Mouse (Mus musculus) heart, embryonic 14.5 days (tissue): ENCODE measurements around the gene Pgpep1. TPM values are rescaled to one million over a fixed set of nuclear protein-coding genes. Genes with fewer than 3 reads are reported as not detected.

Source experiments
- ATAC-seq: fragments of 200-750 bp; cut with Nextera tagmentation; 2 replicates; pipeline ENCODE4 v1.8.0; 2017; ENCODE audit warnings: low read depth, moderate TSS enrichment; ENCODE audit not compliant: insufficient number of reproducible peaks, insufficient read depth, low FRiP score
- H3K27ac ChIP-seq, 2 experiments: fragments of 200-500 bp in 1 of 2; fragments of 300-500 bp in 1 of 2; sonication (generic) in 1 of 2; replicated peaks in 1 of 2; 2 replicates each; pipeline ENCODE4 v1.5.1; 2012 to 2014; ENCODE audit warnings: low read depth in 2 of 2, low read length in 2 of 2, control low read depth in 1 of 2, mild to moderate bottlenecking in 1 of 2, mixed read lengths in 1 of 2; ENCODE audit not compliant: control insufficient read depth in 1 of 2, insufficient read depth in 1 of 2
- H3K27me3 ChIP-seq: fragments of 300-500 bp; sonication (generic); 2 replicates; pipeline ENCODE4 v1.6.1; 2014; ENCODE audit warnings: mild to moderate bottlenecking, low read length, control low read depth; ENCODE audit not compliant: control insufficient read depth, insufficient read depth
- H3K36me3 ChIP-seq: fragments of 300-500 bp; sonication (generic); 2 replicates; pipeline ENCODE4 v1.6.1; 2014; ENCODE audit warnings: mild to moderate bottlenecking, control low read depth, low read length, mixed read lengths; ENCODE audit not compliant: control insufficient read depth, insufficient read depth
- H3K4me1 ChIP-seq, 2 experiments: fragments of 200-500 bp in 1 of 2; fragments of 300-500 bp in 1 of 2; sonication (generic) in 1 of 2; 2 replicates each; pipeline ENCODE4 v1.6.1; 2012 to 2014; ENCODE audit warnings: low read length in 2 of 2, control low read depth in 1 of 2, mixed read lengths in 1 of 2; ENCODE audit not compliant: control insufficient read depth in 2 of 2, insufficient read depth in 2 of 2
- H3K4me2 ChIP-seq: fragments of 300-500 bp; sonication (generic); 2 replicates; pipeline ENCODE4 v1.6.1; 2014; ENCODE audit warnings: mild to moderate bottlenecking, low read length
- H3K4me3 ChIP-seq, 2 experiments: fragments of 200-500 bp in 1 of 2; fragments of 300-500 bp in 1 of 2; sonication (generic) in 1 of 2; 2 replicates each; pipeline ENCODE4 v1.5.1; 2012 to 2014; ENCODE audit warnings: low read length in 2 of 2, mild to moderate bottlenecking in 2 of 2, control low read depth in 1 of 2, low read depth in 1 of 2, moderate library complexity in 1 of 2; ENCODE audit not compliant: control insufficient read depth in 1 of 2, insufficient read depth in 1 of 2
- H3K9ac ChIP-seq: fragments of 300-500 bp; sonication (generic); 2 replicates; pipeline ENCODE4 v1.6.1; 2014; ENCODE audit warnings: mild to moderate bottlenecking, low read length
- H3K9me3 ChIP-seq: fragments of 300-500 bp; sonication (generic); 2 replicates; pipeline ENCODE4 v1.6.1; 2016; ENCODE audit warnings: low read length, control low read depth; ENCODE audit not compliant: control insufficient read depth
- WGBS: fragments of 180-500 bp; shearing (Covaris S2); extraction: QIAGEN DNeasy Blood & Tissue Kit; methylation state at CpG from one replicate; pipeline ENCODE4 v1.1.7; 2014; 5-methylcytosine and 5-hydroxymethylcytosine counted together
- polyA plus RNA-seq: library from polyadenylated mRNA; unstranded; fragments of >200 nt; fragmentation: Nextera tagmentation; extraction: Ambion mirVana; gene quantifications from 2 replicates; pipeline ENCODE4 v1.2.1, GENCODE M21; 2014

Gene Pgpep1
- polyA plus RNA-seq, 1 experiment from 2014 or later = 46.6 TPM

- Histone ChIP-seq H3K9me3 (no peaks in the 10 kb centered on the region), H3K4me3 (peak overlapping the region; percentile 54 to 64), H3K27ac (peak overlapping the region; percentile 94 to 98), H3K36me3 (no peaks in the 10 kb centered on the region), H3K4me2 (peak overlapping the region; percentile 99), H3K9ac (peak overlapping the region; percentile 77), H3K4me1 (peaks cover 20 to 26% of the 10 kb centered on the region in 2 experiments; a peak in 3 of 4 replicates), H3K27me3 (no peaks in the 10 kb centered on the region)
- WGBS = 1% methylated on average over 44 of the region's 45 CpGs
- ATAC-seq = peak; percentile 66
These were observed 50.1 kb downstream of the Pgpep1 start for GRCm38 (mm10) chr8:70609849-70610795.

- peaks cover 20 to 26% of the 10 kb centered on the region in 2 experiments; a peak in 3 of 4 replicates for H3K4me1 ChIP-seq
- WGBS = 1% methylated on average over 32 of the region's 39 CpGs
These were observed 50.8 kb downstream of the Pgpep1 start for GRCm38 (mm10) chr8:70609368-70609848.

GRCm38 (mm10) chr8:70608749-70609367 lies 51.3 kb downstream of the Pgpep1 start, which contains the start of gene Ssbp4:
Gene Ssbp4, minus strand, starts transcription at chr8:70608872.
- H3K4me2 ChIP-seq = peak within 1 kb of the TSS; percentile 99
- peak within 1 kb of the TSS; percentile 64 to 94 for H3K4me3 ChIP-seq
- peak within 1 kb of the TSS; percentile 82 for H3K9ac ChIP-seq
- no peaks in the 10 kb centered on the region for H3K27me3 ChIP-seq
- no peaks in the 10 kb centered on the region for H3K9me3 ChIP-seq
- no peak; the same call in 1 of the 2 replicates for ATAC-seq
- H3K4me1 ChIP-seq = peaks cover 20 to 26% of the 10 kb centered on the region in 2 experiments; a peak in 3 of 4 replicates
- 4% methylated on average over 26 of the region's 26 CpGs for WGBS
- H3K36me3 ChIP-seq = no peaks in the 10 kb centered on the region
- peak within 1 kb of the TSS; percentile 94 to 98 for H3K27ac ChIP-seq

More at GRCm38 (mm10) chr8:70609368-70609848, 50.8 kb downstream of the Pgpep1 start:
- H3K27ac ChIP-seq = peak overlapping the region; percentile 94 to 98
- H3K4me3 ChIP-seq = peak overlapping the region; percentile 54 to 64
- ATAC-seq = peak; percentile 72
- no peaks in the 10 kb centered on the region for H3K36me3 ChIP-seq
- H3K4me2 ChIP-seq = peak overlapping the region; percentile 99
- H3K27me3 ChIP-seq = no peaks in the 10 kb centered on the region
- peak overlapping the region; percentile 77 for H3K9ac ChIP-seq
- no peaks in the 10 kb centered on the region for H3K9me3 ChIP-seq

- Histone ChIP-seq H3K27ac (peak overlapping the region; percentile 82 to 94), H3K36me3 (no peaks in the 10 kb centered on the region), H3K27me3 (no peaks in the 10 kb centered on the region), H3K4me1 (peaks cover 20 to 26% of the 10 kb centered on the region in 2 experiments; a peak in 3 of 4 replicates), H3K9me3 (no peaks in the 10 kb centered on the region), H3K9ac (peak overlapping the region; percentile 82), H3K4me2 (peak overlapping the region; percentile 99), H3K4me3 (peak overlapping the region; percentile 64 to 94)
- 2% methylated on average over 83 of the region's 84 CpGs for WGBS
- ATAC-seq = no peak
These were observed 52.1 kb downstream of the Pgpep1 start for GRCm38 (mm10) chr8:70607898-70608748.

- no peak for ATAC-seq
- Histone ChIP-seq H3K9me3 (no peaks in the 10 kb centered on the region), H3K27ac (peak overlapping the region in 1 of 2 experiments; percentile 94; a peak in 1 of 4 replicates), H3K4me2 (peak overlapping the region; percentile 99), H3K9ac (peak overlapping the region; percentile 82), H3K36me3 (peaks cover 6% of the 10 kb centered on the region; the same call in 1 of the 2 replicates), H3K4me1 (peaks cover 20 to 26% of the 10 kb centered on the region in 2 experiments; a peak in 3 of 4 replicates), H3K27me3 (no peaks in the 10 kb centered on the region), H3K4me3 (peak overlapping the region; percentile 64 to 94)
- 32% methylated on average over 6 of the region's 6 CpGs for WGBS
These were observed 52.6 kb downstream of the Pgpep1 start for GRCm38 (mm10) chr8:70607603-70607897.

- Histone ChIP-seq H3K9ac (peak overlapping the region; percentile 82), H3K4me1 (peaks cover 20 to 26% of the 10 kb centered on the region in 2 experiments; a peak in 3 of 4 replicates), H3K9me3 (no peaks in the 10 kb centered on the region), H3K27me3 (no peaks in the 10 kb centered on the region), H3K4me3 (peak overlapping the region; percentile 64 to 94), H3K4me2 (peak overlapping the region; percentile 99), H3K27ac (no peak overlapping the region; a peak in 1 of 4 replicates), H3K36me3 (peaks cover 9% of the 10 kb centered on the region)
- ATAC-seq = no peak
- WGBS = 69% methylated on average over 18 of the region's 18 CpGs
These were observed 53.2 kb downstream of the Pgpep1 start for GRCm38 (mm10) chr8:70606780-70607602.
